Mouse (Mus musculus) heart, embryonic 16.5 days (tissue): ENCODE measurements around the gene Atp11c. TPM values are rescaled to one million over a fixed set of nuclear protein-coding genes. Genes with fewer than 3 reads are reported as not detected.
A peak's percentile ranks its signal among the peaks of the same experiment; 100 is the strongest.

ENCODE experiments used
- ATAC-seq: fragments of 200-750 bp; cut with Nextera tagmentation; replicated peaks from 2 replicates; pipeline ENCODE4 v1.8.0; 2017; ENCODE audit warnings: moderate number of reproducible peaks; ENCODE audit not compliant: insufficient read depth, low FRiP score; ENCODE audit errors: extremely low read depth
- H3K27ac ChIP-seq: fragments of 300-500 bp; sonication (generic); 2 replicates; pipeline ENCODE4 v1.5.1; 2014; ENCODE audit warnings: mild to moderate bottlenecking, low read length, control low read depth, moderate library complexity
- H3K27me3 ChIP-seq: fragments of 300-500 bp; sonication (generic); 2 replicates; pipeline ENCODE4 v1.6.1; 2014; ENCODE audit warnings: low read length, mixed read lengths; ENCODE audit not compliant: control insufficient read depth, insufficient read depth
- H3K36me3 ChIP-seq: fragments of 300-500 bp; sonication (generic); 2 replicates; pipeline ENCODE4 v1.6.1; 2014; ENCODE audit not compliant: control insufficient read depth, insufficient read depth
- H3K4me1 ChIP-seq: fragments of 300-500 bp; sonication (generic); 2 replicates; pipeline ENCODE4 v1.6.1; 2014; ENCODE audit warnings: low read length, mixed read lengths; ENCODE audit not compliant: control insufficient read depth, insufficient read depth
- H3K4me2 ChIP-seq: fragments of 300-500 bp; sonication (generic); 2 replicates; pipeline ENCODE4 v1.6.1; 2014; ENCODE audit warnings: low read depth, mild to moderate bottlenecking, control low read depth, low read length
- H3K4me3 ChIP-seq: fragments of 300-500 bp; sonication (generic); 2 replicates; pipeline ENCODE4 v1.5.1; 2014; ENCODE audit warnings: mild to moderate bottlenecking, control low read depth, low read length
- H3K9ac ChIP-seq: fragments of 300-500 bp; sonication (generic); 2 replicates; pipeline ENCODE4 v1.6.1; 2014; ENCODE audit warnings: low read length, control low read depth
- H3K9me3 ChIP-seq: fragments of 300-500 bp; sonication (generic); replicated peaks from 2 replicates; pipeline ENCODE4 v1.6.1; 2016; ENCODE audit warnings: low read length; ENCODE audit not compliant: control insufficient read depth
- WGBS: fragments of 180-500 bp; shearing (Covaris S2); extraction: QIAGEN DNeasy Blood & Tissue Kit; methylation state at CpG from one replicate; pipeline ENCODE4 v1.1.7; 2014; 5-methylcytosine and 5-hydroxymethylcytosine counted together
- polyA plus RNA-seq: library from polyadenylated mRNA; unstranded; fragments of >200 nt; fragmentation: Nextera tagmentation; extraction: Ambion mirVana; gene quantifications from 2 replicates; pipeline ENCODE4 v1.2.1, GENCODE M21; 2015

The Atp11c gene
- 3.6 and 3.9 TPM in 2 replicates for polyA plus RNA-seq

DNA sequence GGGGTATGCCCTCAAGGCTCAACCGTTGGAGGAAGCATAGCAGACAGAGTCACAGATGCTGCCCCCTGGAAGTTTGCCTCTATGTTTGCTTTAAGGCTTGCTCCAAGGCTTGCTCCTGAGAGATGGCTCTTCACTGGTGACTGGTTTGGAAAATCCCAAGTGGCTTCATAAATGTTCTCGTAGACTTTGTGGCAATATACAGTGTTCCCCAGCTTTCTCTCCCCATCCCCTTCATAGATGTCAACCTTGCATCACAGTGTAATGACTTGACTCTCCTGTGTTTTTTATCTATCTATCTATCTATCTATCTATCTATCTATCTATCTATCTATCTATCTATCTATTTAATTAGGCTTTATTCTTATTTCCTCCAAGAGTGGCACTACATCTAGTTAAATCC lies at the start of gene Atp11c:
Atp11c (minus strand) TSS at position 101 of the 400 bp plus-strand sequence.
- Histone ChIP-seq H3K9ac (no peak within 1 kb of the TSS), H3K36me3 (no peaks in the 10 kb centered on the region)
- WGBS, result 73% methylated on average over 2 of the region's 2 CpGs

DNA sequence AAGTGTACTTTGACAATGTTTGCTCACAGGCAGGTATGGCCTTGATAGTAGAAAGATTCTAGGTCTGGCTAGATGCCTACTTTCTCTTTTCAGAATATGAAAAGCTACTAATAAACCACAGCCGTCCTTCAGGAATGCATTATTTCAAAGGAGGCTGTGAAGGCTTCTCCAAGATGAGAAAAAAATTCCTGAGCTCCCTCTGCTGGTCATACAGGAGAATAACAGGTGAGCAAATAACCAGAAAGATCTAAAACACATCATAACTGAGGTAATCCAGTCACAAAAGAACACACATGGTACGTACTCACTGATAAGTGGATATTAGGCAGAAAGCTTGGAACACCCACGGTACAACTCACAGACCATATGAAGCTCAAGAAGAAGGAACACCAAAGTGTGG lies 16.7 kb upstream of the Atp11c start:
- Histone ChIP-seq H3K4me3 (no peak overlapping the region), H3K4me2 (no peak overlapping the region), H3K27ac (no peak overlapping the region), H3K27me3 (no peaks in the 10 kb centered on the region), H3K9ac (no peak overlapping the region), H3K9me3 (no peaks in the 10 kb centered on the region), H3K36me3 (no peaks in the 10 kb centered on the region), H3K4me1 (no peaks in the 10 kb centered on the region)
- 25% methylated on average over 3 of the region's 3 CpGs for WGBS
- no peak for ATAC-seq

More for the DNA sequence above, at the start of gene Atp11c:
- no peaks in the 10 kb centered on the region for H3K9me3 ChIP-seq
- H3K4me1 ChIP-seq, result no peaks in the 10 kb centered on the region
- no peak within 1 kb of the TSS for H3K4me3 ChIP-seq
- no peak within 1 kb of the TSS for H3K27ac ChIP-seq
- no peaks in the 10 kb centered on the region for H3K27me3 ChIP-seq
- no peak for ATAC-seq
- no peak within 1 kb of the TSS for H3K4me2 ChIP-seq

DNA sequence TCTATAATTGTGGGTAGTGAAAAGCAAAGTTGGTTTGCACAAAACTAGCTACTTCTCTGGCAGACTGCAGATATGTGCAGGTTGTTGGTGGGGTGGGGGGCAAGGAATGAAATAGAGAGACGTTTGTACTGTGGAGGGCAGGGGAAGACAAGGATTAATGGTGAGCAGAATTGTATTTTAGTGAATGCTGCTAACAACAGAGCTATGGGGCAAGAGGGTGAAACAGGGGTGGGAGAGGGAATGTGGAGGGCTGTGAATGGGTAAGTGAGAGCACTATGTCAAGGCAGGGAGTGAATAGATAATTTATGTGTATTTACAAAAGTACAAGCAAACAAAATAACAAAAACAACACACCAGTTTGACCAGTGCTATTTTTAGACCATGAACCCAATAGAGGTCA lies 22.0 kb downstream of the Atp11c start:
- 41% methylated on average over 1 of the region's 1 CpGs for WGBS
- ATAC-seq, result no peak

DNA sequence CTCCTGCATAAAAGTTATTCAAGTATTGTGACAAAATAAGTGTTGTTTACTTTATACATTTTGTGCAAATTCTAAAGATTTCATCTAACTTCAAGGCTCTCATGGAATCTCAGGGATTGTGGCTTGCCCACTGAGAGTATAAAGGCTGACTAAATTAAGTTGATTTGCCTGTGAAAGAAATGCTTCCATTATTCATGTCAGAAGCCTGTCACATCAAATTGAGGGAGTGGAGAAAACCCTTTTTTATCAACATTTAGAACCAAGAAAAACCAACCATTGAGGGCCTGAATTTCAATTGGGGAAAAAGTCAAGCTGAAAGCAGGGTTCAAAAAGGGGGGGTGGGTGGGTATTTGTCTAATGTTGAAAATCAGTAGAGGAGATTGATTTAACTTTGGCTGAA lies 23.5 kb downstream of the Atp11c start:
- Histone ChIP-seq H3K9ac (no peak overlapping the region), H3K36me3 (no peaks in the 10 kb centered on the region), H3K27me3 (no peaks in the 10 kb centered on the region), H3K9me3 (no peaks in the 10 kb centered on the region), H3K4me3 (no peak overlapping the region), H3K4me1 (no peaks in the 10 kb centered on the region), H3K27ac (no peak overlapping the region), H3K4me2 (no peak overlapping the region)
- no peak for ATAC-seq

More for the DNA sequence above, 22.0 kb downstream of the Atp11c start:
- H3K9me3 ChIP-seq, result no peaks in the 10 kb centered on the region
- no peaks in the 10 kb centered on the region for H3K36me3 ChIP-seq
- H3K27me3 ChIP-seq, result no peaks in the 10 kb centered on the region
- H3K27ac ChIP-seq, result no peak overlapping the region
- H3K9ac ChIP-seq, result no peak overlapping the region
- H3K4me3 ChIP-seq, result no peak overlapping the region
- no peaks in the 10 kb centered on the region for H3K4me1 ChIP-seq
- no peak overlapping the region for H3K4me2 ChIP-seq

DNA sequence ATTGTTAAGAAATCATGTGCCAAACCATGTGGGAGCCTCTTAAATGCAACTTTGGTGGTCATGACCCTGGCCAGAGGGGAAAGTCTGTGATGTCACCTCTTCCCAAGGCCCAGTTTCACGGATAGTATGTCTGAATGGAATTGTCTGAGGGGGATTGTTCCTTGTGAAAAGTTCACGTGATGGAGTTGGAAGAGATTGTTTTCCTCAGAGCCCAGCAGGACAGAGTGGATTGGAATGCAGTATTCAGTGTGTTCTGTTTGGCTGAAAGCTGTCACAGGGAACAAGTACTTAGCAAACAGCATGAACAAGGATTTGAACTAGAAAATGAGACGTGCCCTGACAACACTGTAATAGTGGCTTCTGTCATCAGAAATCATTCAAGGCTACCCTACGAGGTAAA lies 37.3 kb downstream of the Atp11c start:
- ATAC-seq, result no peak
- H3K27ac ChIP-seq, result no peak overlapping the region
- H3K9me3 ChIP-seq, result no peaks in the 10 kb centered on the region
- no peaks in the 10 kb centered on the region for H3K4me1 ChIP-seq
- H3K4me2 ChIP-seq, result no peak overlapping the region
- no peak overlapping the region for H3K9ac ChIP-seq
- WGBS, result 54% methylated on average over 4 of the region's 4 CpGs
- no peaks in the 10 kb centered on the region for H3K36me3 ChIP-seq
- H3K27me3 ChIP-seq, result no peaks in the 10 kb centered on the region
- no peak overlapping the region for H3K4me3 ChIP-seq

DNA sequence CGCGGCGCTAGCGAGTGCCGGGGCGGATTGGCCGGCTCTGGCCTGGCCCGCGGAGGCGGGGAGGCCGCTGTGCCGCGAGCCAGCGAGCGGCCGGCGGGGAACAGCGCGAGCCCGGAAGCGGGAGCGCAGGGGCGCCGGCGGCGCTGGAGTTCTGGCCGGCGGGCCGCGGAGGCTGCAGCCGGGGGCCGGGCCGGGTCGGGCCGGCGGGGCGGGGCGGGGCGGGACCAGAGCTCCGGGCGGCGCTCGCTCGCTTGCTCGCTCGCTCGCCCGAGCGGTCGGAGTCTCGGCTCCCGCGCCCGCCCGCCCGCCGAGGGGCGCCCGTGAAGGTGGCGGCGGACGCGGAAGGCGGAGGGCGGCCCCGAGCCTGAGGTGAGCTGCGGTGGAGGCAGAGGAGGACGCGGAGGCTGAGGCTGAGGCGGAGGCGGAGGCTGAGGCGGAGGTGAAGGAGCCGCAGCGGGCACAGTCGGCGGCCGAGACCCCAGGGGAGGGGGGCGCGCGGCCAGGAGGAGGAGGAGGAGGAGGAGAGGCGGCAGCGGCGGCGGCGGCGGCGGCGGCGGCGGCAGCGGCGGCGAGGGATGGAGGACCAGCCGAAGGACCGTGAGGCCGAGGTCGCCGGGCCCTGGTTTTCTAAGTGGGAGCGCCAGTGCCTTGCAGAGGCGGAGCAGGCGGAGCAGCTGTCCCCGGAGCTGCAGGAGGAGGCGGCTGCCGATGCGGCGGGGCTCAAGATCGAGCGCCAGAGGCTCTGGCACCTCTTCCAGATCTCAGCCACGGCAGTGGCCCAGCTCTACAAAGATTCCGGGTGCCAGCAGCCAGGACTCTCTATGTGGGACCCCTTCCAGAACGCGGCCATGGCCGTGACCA lies 44.8 kb downstream of the Atp11c start:
- Histone ChIP-seq H3K36me3 (no peaks in the 10 kb centered on the region), H3K27ac (no peak overlapping the region), H3K4me2 (peak overlapping the region; percentile 72), H3K9me3 (no peaks in the 10 kb centered on the region), H3K9ac (peak overlapping the region; percentile 67), H3K4me1 (no peaks in the 10 kb centered on the region), H3K27me3 (0 out of 2 replicates have a peak, but pooled peaks cover 2% of the 10 kb centered on the region), H3K4me3 (peak overlapping the region; percentile 60)
- 21% methylated on average over 50 of the region's 113 CpGs for WGBS
- ATAC-seq, result peak; percentile 90

DNA sequence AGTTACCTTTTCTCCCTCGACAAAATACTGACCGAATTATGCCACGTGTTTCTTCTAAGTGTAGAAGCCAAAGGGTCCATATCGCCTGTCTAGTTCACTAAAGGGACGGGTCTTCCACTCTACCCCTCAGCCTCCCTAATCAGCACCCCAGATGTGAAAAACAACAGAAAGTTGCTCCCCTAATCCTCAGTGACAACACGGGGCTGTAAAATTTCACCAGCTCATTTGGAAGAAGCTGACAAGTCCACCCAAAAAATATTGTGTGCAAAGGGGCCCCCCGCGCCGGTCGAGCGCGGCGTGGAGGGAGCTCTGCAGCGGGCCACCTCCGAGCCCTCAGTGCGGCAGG lies 45.4 kb downstream of the Atp11c start:
- ATAC-seq, result no peak
- Histone ChIP-seq H3K4me1 (no peaks in the 10 kb centered on the region), H3K36me3 (no peaks in the 10 kb centered on the region), H3K27ac (no peak overlapping the region), H3K9me3 (no peaks in the 10 kb centered on the region), H3K4me3 (peak overlapping the region; percentile 60), H3K4me2 (peak overlapping the region; percentile 72), H3K9ac (peak overlapping the region; percentile 67), H3K27me3 (0 out of 2 replicates have a peak, but pooled peaks cover 2% of the 10 kb centered on the region)
- WGBS, result 18% methylated on average over 16 of the region's 16 CpGs

DNA sequence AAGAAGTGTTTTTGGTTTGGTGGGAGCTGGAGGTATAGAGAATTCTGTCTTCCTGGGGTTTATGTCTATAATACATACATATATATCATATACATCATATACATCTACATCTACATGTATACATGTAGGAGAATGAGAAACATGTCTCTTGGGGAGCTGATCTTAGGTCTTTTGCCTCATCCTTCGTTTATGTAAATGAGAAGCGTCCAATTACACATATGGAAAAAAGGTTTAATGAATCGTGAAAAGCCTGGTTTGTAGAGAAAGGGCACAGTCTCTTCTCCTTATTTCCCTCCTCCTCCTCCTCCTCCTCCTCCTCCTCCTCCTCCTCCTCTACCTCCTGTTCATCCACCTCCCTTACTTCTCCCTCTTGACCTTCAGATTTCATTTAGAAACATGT lies 46.6 kb downstream of the Atp11c start:
- Histone ChIP-seq H3K4me1 (no peaks in the 10 kb centered on the region), H3K27ac (no peak overlapping the region), H3K9ac (no peak overlapping the region), H3K27me3 (0 out of 2 replicates have a peak, but pooled peaks cover 2% of the 10 kb centered on the region), H3K9me3 (no peaks in the 10 kb centered on the region), H3K4me3 (no peak overlapping the region), H3K4me2 (no peak overlapping the region), H3K36me3 (no peaks in the 10 kb centered on the region)
- no peak for ATAC-seq
- WGBS, result 32% methylated on average over 3 of the region's 3 CpGs

DNA sequence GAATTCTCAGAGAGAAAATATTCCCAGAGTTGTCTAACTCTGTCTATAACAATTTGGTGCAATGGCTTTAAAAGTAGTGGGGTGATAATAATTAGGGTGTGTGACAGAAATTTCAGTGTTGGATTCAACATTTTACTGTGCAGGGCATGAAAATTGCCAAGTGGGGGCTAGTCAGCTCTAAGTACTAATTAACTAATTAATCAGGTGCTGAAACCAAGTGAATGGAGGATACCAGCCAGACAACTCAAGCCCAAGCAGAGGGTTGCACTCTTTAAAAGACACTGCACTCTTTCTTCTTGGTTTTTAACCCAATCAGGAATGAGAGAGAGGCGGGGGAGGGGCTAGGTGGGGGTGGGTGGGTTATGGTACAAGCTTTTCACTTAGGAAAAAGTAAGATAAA lies 47.1 kb downstream of the Atp11c start:
- 0 out of 2 replicates have a peak, but pooled peaks cover 2% of the 10 kb centered on the region for H3K27me3 ChIP-seq
- no peaks in the 10 kb centered on the region for H3K36me3 ChIP-seq
- no peak overlapping the region for H3K9ac ChIP-seq
- no peaks in the 10 kb centered on the region for H3K4me1 ChIP-seq
- H3K27ac ChIP-seq, result no peak overlapping the region
- H3K9me3 ChIP-seq, result no peaks in the 10 kb centered on the region
- WGBS, result 33% methylated on average over 1 of the region's 1 CpGs
- ATAC-seq, result no peak
- no peak overlapping the region for H3K4me3 ChIP-seq
- no peak overlapping the region for H3K4me2 ChIP-seq
